Comparison of ENCODE assay signal across 26 mouse cellular contexts in genomic region chr17:47133785-47134184, GRCm38 (mm10).
DNase-seq lines count a peak whose midpoint lies in the region; ATAC-seq lines count a peak whose summit lies in the region.
"Had no signal": no experiment of that assay in that cellular context is flagged by ENCODE, and none has a peak within 500 bp of the region (broad histone marks: within the 10 kb centered on the region; RNA-seq: fewer than 3 reads in every experiment).

No protein-coding gene starts in this region.

- no peak for ATAC-seq in midbrain, embryonic 11.5 days (ENCODE audit: low FRiP score)
- ATAC-seq in forebrain, embryonic 11.5 days (replicated peaks; ENCODE audit: low FRiP score): no peak
- ATAC-seq: CD4-positive, CD25-positive, alpha-beta regulatory T cell, adult 4 months; forebrain, embryonic 13.5 days; forebrain, embryonic 15.5 days; Patski had no signal

- H3K4me3 ChIP-seq in midbrain, embryonic 11.5 days (ENCODE audit: low read depth, low read length): no peak overlapping the region
- no peak overlapping the region for H3K4me3 ChIP-seq in midbrain, embryonic 10.5 days
- no peak overlapping the region for H3K4me3 ChIP-seq in forebrain, embryonic 11.5 days (ENCODE audit: low read depth, low read length)
- H3K4me3 ChIP-seq: embryonic facial prominence, embryonic 13.5 days; embryonic facial prominence, embryonic 15.5 days; erythroblast, embryonic 14.5 days; forebrain, embryonic 10.5 days; forebrain, embryonic 13.5 days; forebrain, embryonic 15.5 days had no signal

- whole genome bisulfite sequencing in midbrain, embryonic 11.5 days: 20% methylated on average over 1 of the region's 2 CpGs
- WGBS in midbrain, embryonic 10.5 days: 81% methylated on average over 2 of the region's 2 CpGs
- 85% methylated on average over 2 of the region's 2 CpGs for WGBS in forebrain, embryonic 11.5 days

- DNase-seq in midbrain, embryonic 11.5 days (ENCODE audit: low spot score, missing footprints): peak; percentile 39
- DNase-seq in midbrain, embryonic 10.5 days (ENCODE audit: low spot score): no peak
- peak; percentile 51 for DNase-seq in R1 (ENCODE audit: low read depth, low spot score)
- no peak for DNase-seq in forebrain, embryonic 11.5 days (ENCODE audit: low spot score)
- DNase-seq in heart, postnatal 36 days: no peak
- DNase-seq: adrenal gland, adult 2 months; adrenal gland, postnatal 10 days; adrenal gland, postnatal 25 days; B cell, adult 2 months; cerebellum, adult 11 months; cerebellum, adult 18-20 months; cerebellum, adult 8-10 months; cerebellum, adult 9-11 months; cerebellum, postnatal 14 days; cerebellum, postnatal 36 days; embryo, embryonic 11 days had no signal

- intact Hi-C loops in heart, postnatal 36 days (cut with DNase I): no loop called here

- no peaks in the 10 kb centered on the region for H3K27me3 ChIP-seq in midbrain, embryonic 11.5 days (ENCODE audit: control insufficient read depth, insufficient read depth, low read length)
- H3K27me3 ChIP-seq in midbrain, embryonic 10.5 days (ENCODE audit: low read depth, poor library complexity, severe bottlenecking): peaks cover 10% of the 10 kb centered on the region; the same call in 1 of the 2 replicates
- no peaks in the 10 kb centered on the region for H3K27me3 ChIP-seq in forebrain, embryonic 11.5 days (ENCODE audit: control insufficient read depth, insufficient read depth, low read length)
- H3K27me3 ChIP-seq: CH12.LX; embryonic facial prominence, embryonic 13.5 days; embryonic facial prominence, embryonic 15.5 days; forebrain, embryonic 13.5 days; forebrain, embryonic 15.5 days; Patski had no signal

- H3K9me3 ChIP-seq in midbrain, embryonic 11.5 days (ENCODE audit: control insufficient read depth, low read length): no peaks in the 10 kb centered on the region; the same call in 1 of the 2 replicates
- H3K9me3 ChIP-seq in midbrain, embryonic 10.5 days (replicated peaks): no peaks in the 10 kb centered on the region
- no peaks in the 10 kb centered on the region for H3K9me3 ChIP-seq in forebrain, embryonic 11.5 days (ENCODE audit: control insufficient read depth, low read length)
- H3K9me3 ChIP-seq: embryonic facial prominence, embryonic 13.5 days; embryonic facial prominence, embryonic 15.5 days; forebrain, embryonic 10.5 days; forebrain, embryonic 13.5 days; forebrain, embryonic 15.5 days; G1E had no signal

- H3K27ac ChIP-seq in midbrain, embryonic 11.5 days (ENCODE audit: low read depth, low read length): no peak overlapping the region
- no peak overlapping the region for H3K27ac ChIP-seq in midbrain, embryonic 10.5 days (replicated peaks)
- H3K27ac ChIP-seq in forebrain, embryonic 11.5 days (ENCODE audit: low read depth, low read length): no peak overlapping the region
- H3K27ac ChIP-seq: embryonic facial prominence, embryonic 13.5 days; embryonic facial prominence, embryonic 15.5 days; forebrain, embryonic 10.5 days; forebrain, embryonic 13.5 days; forebrain, embryonic 15.5 days had no signal

- no peak overlapping the region for H3K9ac ChIP-seq in midbrain, embryonic 11.5 days (ENCODE audit: low read length)
- H3K9ac ChIP-seq in forebrain, embryonic 11.5 days (ENCODE audit: low read length): no peak overlapping the region
- H3K9ac ChIP-seq: embryonic facial prominence, embryonic 13.5 days; embryonic facial prominence, embryonic 15.5 days; forebrain, embryonic 13.5 days; forebrain, embryonic 15.5 days had no signal

- H3K4me1 ChIP-seq in midbrain, embryonic 11.5 days (ENCODE audit: control insufficient read depth, insufficient read depth, low read length): 0 out of 2 replicates have a peak, but pooled peaks cover 2% of the 10 kb centered on the region
- H3K4me1 ChIP-seq in midbrain, embryonic 10.5 days: peaks cover 11% of the 10 kb centered on the region
- H3K4me1 ChIP-seq in forebrain, embryonic 11.5 days (replicated peaks; ENCODE audit: control insufficient read depth, insufficient read depth, low read length): no peaks in the 10 kb centered on the region
- H3K4me1 ChIP-seq: forebrain, embryonic 13.5 days had no signal

- H3K4me2 ChIP-seq in midbrain, embryonic 11.5 days: no peak overlapping the region
- no peak overlapping the region for H3K4me2 ChIP-seq in forebrain, embryonic 11.5 days (ENCODE audit: low read depth, low read length, severe bottlenecking)
- H3K4me2 ChIP-seq: embryonic facial prominence, embryonic 13.5 days; embryonic facial prominence, embryonic 15.5 days; forebrain, embryonic 13.5 days; forebrain, embryonic 15.5 days had no signal

- no peaks in the 10 kb centered on the region for H3K36me3 ChIP-seq in midbrain, embryonic 11.5 days (ENCODE audit: control insufficient read depth, insufficient read depth, low read length)
- no peaks in the 10 kb centered on the region for H3K36me3 ChIP-seq in midbrain, embryonic 10.5 days
- H3K36me3 ChIP-seq in forebrain, embryonic 11.5 days (ENCODE audit: control insufficient read depth, insufficient read depth, low read length): no peaks in the 10 kb centered on the region
- H3K36me3 ChIP-seq: embryonic facial prominence, embryonic 13.5 days; embryonic facial prominence, embryonic 15.5 days; forebrain, embryonic 10.5 days; forebrain, embryonic 15.5 days; G1E had no signal

Comparison
In these comparisons a context has a peak if more than half of its experiments do, and no peak if none do; other contexts are left out.
1. DNase-seq: peak in midbrain, embryonic 11.5 days (single experiment) and R1 (single experiment); none in midbrain, embryonic 10.5 days (single experiment), forebrain, embryonic 11.5 days (single experiment) and heart, postnatal 36 days (0 of 2).